Mouse (Mus musculus): ENCODE measurements at regions not wholly inside any gene's neighbourhood (a gene's known extent, or its start where the extent isn't known, plus 50 kb on each side); places are given as distances from the start of the nearest gene placed in this dataset.

DNA sequence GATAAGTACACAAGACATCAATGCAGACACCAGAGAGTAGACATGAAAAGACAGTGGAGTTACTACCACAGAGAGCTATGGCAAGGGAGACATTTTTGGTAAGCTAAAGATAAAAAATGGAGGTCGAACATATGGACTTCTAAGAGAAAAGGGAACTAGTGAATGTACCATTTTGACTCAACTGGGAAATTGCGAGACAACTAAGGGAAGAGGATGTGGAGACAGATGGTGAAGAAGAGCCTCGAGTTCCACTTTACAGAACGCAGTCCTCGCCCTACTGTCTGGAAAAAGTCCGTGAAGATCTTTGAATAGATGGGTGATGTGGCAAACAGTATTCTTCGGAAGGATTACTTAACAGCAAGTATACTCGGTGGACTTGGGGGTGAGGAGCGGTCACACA is 181.2 kb upstream of the Mpped2 start:
- 89% methylated on average over 9 of the region's 9 CpGs for WGBS
- Histone ChIP-seq H3K9me3 (no peaks in the 10 kb centered on the region), H3K4me3 (no peak overlapping the region), H3K36me3 (no peaks in the 10 kb centered on the region), H3K4me2 (replicated peaks) (no peak overlapping the region), H3K9ac (no peak overlapping the region), H3K4me1 (peaks cover 9% of the 10 kb centered on the region), H3K27ac (no peak overlapping the region), H3K27me3 (no peaks in the 10 kb centered on the region)
- ATAC-seq (ENCODE audit: low FRiP score, low read depth) = no peak

DNA sequence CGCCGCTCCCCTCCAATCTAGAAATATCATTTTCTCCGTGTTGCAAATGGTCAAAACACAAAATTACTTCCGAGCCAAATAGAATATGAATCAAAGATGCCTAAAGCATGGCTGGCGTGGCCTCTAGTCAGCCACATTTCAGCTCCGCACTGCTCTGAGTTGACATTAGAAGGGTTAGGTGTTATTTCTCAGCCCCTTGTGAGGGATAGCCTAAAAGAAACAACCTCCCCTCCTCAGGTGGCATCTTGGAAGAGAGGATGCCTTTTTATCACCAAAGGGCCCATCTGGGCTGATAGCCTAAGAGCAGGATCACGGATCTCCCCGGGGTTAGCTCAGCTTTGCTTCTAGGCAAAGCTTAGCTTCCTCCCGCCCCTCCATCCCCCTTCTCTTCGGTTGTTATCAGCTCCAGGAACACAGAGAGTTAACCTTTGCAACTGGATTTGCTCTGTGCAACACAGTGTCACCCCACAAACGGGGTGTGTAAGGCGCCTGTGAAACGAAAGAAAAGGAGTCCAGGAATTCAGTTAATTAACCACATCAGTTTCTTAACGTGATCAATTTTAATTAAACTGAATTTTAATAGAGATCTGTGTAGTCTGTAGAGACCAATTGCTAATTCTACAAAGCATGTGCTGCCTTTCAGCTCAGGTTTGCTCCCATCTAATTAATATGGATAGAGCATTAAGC is 180.6 kb upstream of the Mpped2 start:
- no peak for ATAC-seq (ENCODE audit: low FRiP score, low read depth)
- Histone ChIP-seq H3K9ac (no peak overlapping the region), H3K4me2 (replicated peaks) (peak overlapping the region; percentile 35), H3K27me3 (no peaks in the 10 kb centered on the region), H3K4me1 (peaks cover 9% of the 10 kb centered on the region), H3K4me3 (no peak overlapping the region), H3K27ac (no peak overlapping the region), H3K9me3 (no peaks in the 10 kb centered on the region), H3K36me3 (no peaks in the 10 kb centered on the region)
- WGBS = 40% methylated on average over 14 of the region's 14 CpGs

DNA sequence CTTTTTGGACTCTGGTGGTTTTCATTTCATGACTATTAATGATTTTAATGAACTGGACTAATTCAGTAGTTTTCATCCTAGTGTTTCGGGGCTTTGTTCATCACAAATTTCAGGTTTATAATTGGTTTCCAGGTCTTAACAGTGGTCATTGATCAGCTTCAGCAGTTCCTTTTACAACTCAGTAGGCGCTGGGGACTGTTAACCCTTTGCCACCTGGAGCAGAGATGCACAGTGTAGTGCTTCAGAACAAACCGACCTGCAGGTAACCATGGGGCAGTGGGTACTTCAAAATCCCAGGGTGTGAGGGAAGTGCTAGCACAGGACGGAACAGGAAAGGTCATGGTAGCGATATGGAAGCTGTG is 180.1 kb upstream of the Mpped2 start:
- H3K4me3 ChIP-seq = no peak overlapping the region
- peaks cover 9% of the 10 kb centered on the region for H3K4me1 ChIP-seq
- ATAC-seq (ENCODE audit: low FRiP score, low read depth) = no peak
- no peaks in the 10 kb centered on the region for H3K9me3 ChIP-seq
- H3K36me3 ChIP-seq = no peaks in the 10 kb centered on the region
- WGBS = 32% methylated on average over 5 of the region's 5 CpGs
- H3K4me2 ChIP-seq (replicated peaks) = no peak overlapping the region
- H3K27ac ChIP-seq = no peak overlapping the region
- H3K9ac ChIP-seq = no peak overlapping the region
- no peaks in the 10 kb centered on the region for H3K27me3 ChIP-seq

DNA sequence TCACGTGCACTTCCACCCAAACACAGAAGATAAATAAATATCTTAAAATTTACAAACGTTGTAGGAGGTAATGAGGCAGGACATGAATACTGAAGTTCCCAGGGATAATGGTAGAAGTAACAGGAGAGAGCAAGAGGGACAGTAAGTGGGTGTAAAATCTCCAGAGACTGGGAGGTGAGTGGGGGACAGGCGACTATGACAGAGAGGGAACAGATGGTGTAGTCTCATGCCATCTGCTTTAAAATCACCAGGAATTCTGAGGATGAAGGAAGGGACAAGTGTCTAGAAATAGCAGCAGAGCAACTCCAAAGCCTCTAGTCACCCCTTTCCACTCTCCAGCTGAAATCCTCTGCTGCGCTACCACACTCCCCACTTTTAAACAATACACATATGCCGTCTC is 175.8 kb upstream of the Mpped2 start:
- WGBS = 79% methylated on average over 5 of the region's 5 CpGs
- no peak overlapping the region for H3K9ac ChIP-seq
- no peaks in the 10 kb centered on the region; the same call in 1 of the 2 replicates for H3K9me3 ChIP-seq
- H3K27ac ChIP-seq = no peak overlapping the region
- no peak overlapping the region for H3K4me2 ChIP-seq (replicated peaks)
- no peak for ATAC-seq (ENCODE audit: low FRiP score, low read depth)
- H3K4me3 ChIP-seq = no peak overlapping the region
- no peaks in the 10 kb centered on the region for H3K36me3 ChIP-seq
- peaks cover 8% of the 10 kb centered on the region for H3K4me1 ChIP-seq
- no peaks in the 10 kb centered on the region for H3K27me3 ChIP-seq

DNA sequence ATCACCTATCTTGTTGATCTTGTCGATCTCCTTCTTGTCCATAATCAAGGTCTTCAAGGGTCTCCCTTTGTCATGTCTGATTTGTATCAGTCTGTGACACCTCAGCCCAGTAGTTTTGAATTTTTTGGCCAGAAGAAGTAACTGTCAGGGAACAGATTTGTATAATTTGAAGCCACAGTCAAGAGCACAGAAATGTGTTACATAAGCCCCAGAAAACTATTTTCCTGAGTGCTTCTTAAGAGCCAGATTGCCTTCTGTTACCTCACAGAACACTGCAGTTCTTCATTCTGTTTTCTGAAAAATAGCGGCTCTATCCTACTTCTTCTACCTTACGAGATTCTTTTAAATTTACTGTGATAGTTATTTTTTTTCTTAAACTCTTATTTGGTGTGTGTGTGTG is 170.1 kb upstream of the Mpped2 start:
- Histone ChIP-seq H3K27me3 (no peaks in the 10 kb centered on the region), H3K9ac (no peak overlapping the region), H3K4me2 (replicated peaks) (no peak overlapping the region), H3K36me3 (no peaks in the 10 kb centered on the region), H3K4me1 (peaks cover 9% of the 10 kb centered on the region), H3K27ac (no peak overlapping the region), H3K9me3 (no peaks in the 10 kb centered on the region; the same call in 1 of the 2 replicates), H3K4me3 (no peak overlapping the region)
- no peak for ATAC-seq (ENCODE audit: low FRiP score, low read depth)
- 89% methylated on average over 3 of the region's 3 CpGs for WGBS

DNA sequence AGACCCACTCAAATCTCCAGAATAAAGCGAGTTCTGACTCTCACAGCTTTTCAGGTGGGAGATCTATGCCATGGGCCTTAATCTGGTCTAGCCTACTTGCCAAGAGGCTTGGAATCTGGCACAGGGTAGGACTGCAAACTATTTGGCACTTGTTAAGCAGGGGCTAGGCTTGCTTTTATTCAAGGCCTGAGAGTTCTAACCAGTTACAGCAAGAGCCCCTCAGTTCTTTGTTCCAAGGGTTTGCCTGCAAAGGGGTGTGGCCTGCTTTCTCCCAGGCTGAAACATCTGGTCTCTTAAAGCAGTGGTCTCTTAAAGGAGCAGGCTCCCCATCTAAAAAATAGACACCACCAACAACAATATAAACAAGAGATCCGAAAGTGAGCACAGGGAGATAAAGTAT is 166.1 kb upstream of the Mpped2 start:
- H3K27ac ChIP-seq = peak overlapping the region; percentile 72
- no peak overlapping the region; the same call in 1 of the 2 replicates for H3K9ac ChIP-seq
- H3K4me3 ChIP-seq = no peak overlapping the region
- peaks cover 15% of the 10 kb centered on the region for H3K4me1 ChIP-seq
- 47% methylated on average over 2 of the region's 2 CpGs for WGBS
- H3K9me3 ChIP-seq = no peaks in the 10 kb centered on the region
- no peaks in the 10 kb centered on the region for H3K36me3 ChIP-seq
- H3K27me3 ChIP-seq = no peaks in the 10 kb centered on the region
- no peak overlapping the region for H3K4me2 ChIP-seq (replicated peaks)
- ATAC-seq (ENCODE audit: low FRiP score, low read depth) = peak; percentile 89

DNA sequence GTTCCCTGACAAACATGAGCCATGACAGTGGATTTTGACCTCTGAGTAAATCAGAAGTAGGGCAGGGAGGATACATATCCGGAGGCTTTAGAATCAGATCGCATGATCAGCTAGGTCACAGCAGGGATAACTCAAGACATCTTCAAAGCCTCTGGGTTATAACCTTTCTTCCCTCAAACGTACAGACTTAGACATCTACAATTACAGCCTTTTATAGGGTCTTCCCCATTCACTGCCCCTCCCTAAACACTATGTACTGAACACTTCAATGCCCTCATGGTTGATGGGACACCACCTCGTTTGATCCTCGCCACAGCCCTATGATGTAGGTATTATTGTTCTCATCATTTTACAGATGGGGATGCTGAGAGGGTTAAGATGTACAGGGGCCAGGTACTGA is 163.8 kb upstream of the Mpped2 start:
- Histone ChIP-seq H3K9me3 (no peaks in the 10 kb centered on the region), H3K4me1 (peaks cover 15% of the 10 kb centered on the region), H3K9ac (no peak overlapping the region), H3K27ac (no peak overlapping the region), H3K27me3 (no peaks in the 10 kb centered on the region), H3K4me3 (no peak overlapping the region), H3K4me2 (replicated peaks) (no peak overlapping the region), H3K36me3 (no peaks in the 10 kb centered on the region)
- WGBS = 47% methylated on average over 5 of the region's 5 CpGs
- no peak for ATAC-seq (ENCODE audit: low FRiP score, low read depth)

DNA sequence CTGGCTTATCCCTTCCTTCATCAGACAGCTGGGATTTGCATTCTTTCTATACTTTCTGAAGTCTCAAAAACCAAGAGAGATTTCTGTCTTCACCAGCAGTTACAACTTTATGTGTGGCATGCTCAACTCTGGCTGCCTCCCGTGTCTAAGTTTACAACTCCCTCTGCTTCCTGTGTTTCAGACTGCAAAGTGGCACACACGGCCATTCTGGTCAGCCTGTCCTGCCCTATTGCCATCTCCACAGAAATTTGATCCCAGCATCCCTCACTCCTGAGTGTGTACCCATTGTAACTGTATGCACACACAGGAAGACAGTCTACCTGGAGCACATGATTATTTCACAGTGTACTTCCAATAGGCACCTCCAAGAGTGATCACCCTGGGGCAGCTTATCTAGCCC is 163.3 kb upstream of the Mpped2 start:
- Histone ChIP-seq H3K4me3 (no peak overlapping the region), H3K27ac (no peak overlapping the region; the same call in 1 of the 2 replicates), H3K4me2 (replicated peaks) (no peak overlapping the region), H3K4me1 (peaks cover 15% of the 10 kb centered on the region), H3K9me3 (no peaks in the 10 kb centered on the region), H3K27me3 (no peaks in the 10 kb centered on the region), H3K36me3 (no peaks in the 10 kb centered on the region), H3K9ac (no peak overlapping the region)
- WGBS = 18% methylated on average over 2 of the region's 2 CpGs
- no peak for ATAC-seq (ENCODE audit: low FRiP score, low read depth)

DNA sequence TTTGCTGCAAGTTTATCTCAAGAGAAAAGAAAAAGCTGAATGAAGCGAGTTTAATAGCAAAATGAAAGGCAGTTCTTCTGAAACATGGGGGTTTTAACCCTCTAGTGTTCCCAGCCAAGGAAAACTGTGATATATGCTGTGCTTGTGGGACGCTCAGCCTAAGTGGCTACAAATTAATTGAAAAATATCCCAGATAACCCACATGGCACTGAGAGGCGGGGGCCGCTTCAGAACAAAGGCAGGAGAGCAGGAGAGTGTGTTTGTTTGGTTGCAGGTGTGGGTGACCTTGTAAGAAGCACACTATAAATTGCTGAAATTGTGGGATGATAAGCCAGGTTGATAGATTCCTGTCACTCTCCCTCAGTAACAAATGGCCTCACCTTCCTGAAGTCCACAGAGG is 154.7 kb upstream of the Mpped2 start:
- H3K4me2 ChIP-seq (replicated peaks) = no peak overlapping the region
- 75% methylated on average over 4 of the region's 4 CpGs for WGBS
- no peak for ATAC-seq (ENCODE audit: low FRiP score, low read depth)

DNA sequence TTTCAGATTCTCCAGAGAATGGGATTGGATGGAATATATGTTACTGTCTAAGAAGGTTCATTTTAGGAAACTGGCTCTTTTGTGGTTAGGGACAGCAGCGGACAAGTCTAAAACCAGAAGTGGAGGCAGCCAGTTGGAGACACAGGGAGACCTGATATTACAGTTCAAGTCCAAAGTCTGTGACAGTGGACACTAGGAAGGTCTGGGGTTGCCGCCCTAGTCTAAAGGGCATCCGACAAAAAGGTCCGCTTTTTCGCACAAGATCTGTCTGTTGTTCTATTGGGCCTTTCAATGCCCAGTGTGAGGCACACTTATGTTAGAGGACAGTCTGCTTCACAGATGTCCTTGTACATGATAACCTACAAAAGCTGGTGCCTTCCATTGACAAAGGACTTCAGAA is 152.9 kb upstream of the Mpped2 start:
- Histone ChIP-seq H3K4me2 (replicated peaks) (no peak overlapping the region), H3K9ac (no peak overlapping the region), H3K9me3 (no peaks in the 10 kb centered on the region), H3K36me3 (no peaks in the 10 kb centered on the region), H3K27me3 (no peaks in the 10 kb centered on the region), H3K27ac (no peak overlapping the region), H3K4me3 (no peak overlapping the region), H3K4me1 (peaks cover 7% of the 10 kb centered on the region; the same call in 1 of the 2 replicates)
- ATAC-seq (ENCODE audit: low FRiP score, low read depth) = no peak
- WGBS = 96% methylated on average over 5 of the region's 5 CpGs

More for the DNA sequence above, 154.7 kb upstream of the Mpped2 start:
- Histone ChIP-seq H3K4me1 (peaks cover 7% of the 10 kb centered on the region; the same call in 1 of the 2 replicates), H3K36me3 (no peaks in the 10 kb centered on the region), H3K9me3 (no peaks in the 10 kb centered on the region), H3K27me3 (no peaks in the 10 kb centered on the region), H3K4me3 (no peak overlapping the region), H3K27ac (no peak overlapping the region), H3K9ac (no peak overlapping the region)

DNA sequence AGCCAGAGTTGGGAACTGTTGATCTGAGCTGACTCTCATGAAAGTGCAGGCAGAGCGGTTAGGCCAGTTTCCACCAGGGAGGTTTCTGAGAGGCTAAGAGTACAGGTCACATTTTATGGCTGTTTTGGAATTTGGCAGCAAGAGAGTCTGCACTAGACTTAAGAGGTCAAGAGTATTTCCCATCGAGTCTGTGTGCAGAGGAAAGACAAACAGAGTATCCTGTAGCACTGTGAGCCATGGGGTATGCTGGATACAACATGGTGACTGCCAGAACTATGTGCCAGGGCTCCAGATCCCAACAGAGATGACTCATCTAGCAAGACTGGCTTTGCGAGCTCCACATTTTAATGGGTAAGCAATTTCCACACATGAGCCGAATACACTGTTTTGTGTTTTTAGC is 146.0 kb upstream of the Mpped2 start:
- no peaks in the 10 kb centered on the region for H3K9me3 ChIP-seq
- no peak overlapping the region for H3K4me2 ChIP-seq (replicated peaks)
- peak; percentile 76 for ATAC-seq (ENCODE audit: low FRiP score, low read depth)
- no peak overlapping the region for H3K27ac ChIP-seq
- H3K36me3 ChIP-seq = no peaks in the 10 kb centered on the region
- H3K9ac ChIP-seq = no peak overlapping the region
- H3K4me3 ChIP-seq = no peak overlapping the region
- 57% methylated on average over 4 of the region's 4 CpGs for WGBS
- H3K27me3 ChIP-seq = no peaks in the 10 kb centered on the region
- 0 out of 2 replicates have a peak, but pooled peaks cover 7% of the 10 kb centered on the region for H3K4me1 ChIP-seq

DNA sequence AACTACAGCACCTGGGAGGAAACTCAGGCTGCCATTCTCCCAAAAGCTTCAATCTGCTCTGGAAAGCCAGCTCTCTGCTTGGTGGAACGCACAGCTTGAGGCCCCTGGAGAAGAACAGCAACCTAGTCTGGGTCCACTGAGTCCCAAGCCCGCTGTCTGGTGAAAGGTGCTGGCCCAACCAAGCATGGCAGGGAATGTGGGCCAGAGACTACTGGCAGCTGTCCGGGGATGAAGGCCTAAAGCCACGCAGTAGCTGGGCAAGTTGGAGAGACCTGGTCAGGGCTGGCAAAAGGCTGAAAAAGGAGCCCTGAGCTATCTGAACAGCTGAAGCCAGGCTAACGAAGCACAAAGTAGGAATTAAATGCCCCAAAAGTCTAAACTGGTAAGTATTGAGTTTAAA is 139.4 kb upstream of the Mpped2 start:
- H3K27ac ChIP-seq = no peak overlapping the region
- no peak overlapping the region for H3K4me2 ChIP-seq (replicated peaks)
- 0 out of 2 replicates have a peak, but pooled peaks cover 2% of the 10 kb centered on the region for H3K4me1 ChIP-seq
- no peak for ATAC-seq (ENCODE audit: low FRiP score, low read depth)
- H3K9me3 ChIP-seq = no peaks in the 10 kb centered on the region
- no peak overlapping the region for H3K9ac ChIP-seq
- no peaks in the 10 kb centered on the region for H3K27me3 ChIP-seq
- WGBS = 79% methylated on average over 5 of the region's 5 CpGs
- H3K36me3 ChIP-seq = no peaks in the 10 kb centered on the region
- no peak overlapping the region for H3K4me3 ChIP-seq

DNA sequence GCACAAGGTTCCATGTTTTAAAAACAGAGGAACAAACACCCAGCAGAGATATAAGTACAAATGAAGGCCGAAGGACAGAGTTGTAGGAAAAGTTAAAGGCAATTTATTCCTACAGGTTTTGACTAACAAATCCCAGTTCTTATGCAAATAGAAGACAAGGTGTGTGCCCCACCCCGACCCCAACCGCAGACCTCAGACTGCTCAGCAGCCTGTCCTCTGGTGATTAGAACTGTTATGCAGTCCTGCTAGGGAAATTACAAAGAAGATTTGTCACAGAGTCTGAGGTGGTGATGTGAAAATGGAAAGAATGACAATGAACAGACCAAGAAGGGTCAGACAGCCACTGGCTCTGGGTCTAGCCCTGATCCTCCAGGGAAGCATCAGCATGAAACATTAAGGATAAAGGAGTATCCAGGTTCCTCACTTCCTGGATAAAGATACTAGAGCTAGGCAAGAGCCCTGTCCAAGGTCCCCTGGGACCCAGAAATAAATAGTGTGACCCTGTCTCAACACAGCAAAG is 131.4 kb upstream of the Mpped2 start:
- no peak for ATAC-seq (ENCODE audit: low FRiP score, low read depth)
- no peaks in the 10 kb centered on the region for H3K4me1 ChIP-seq
- no peak overlapping the region for H3K27ac ChIP-seq
- peaks cover 6% of the 10 kb centered on the region; the same call in 1 of the 2 replicates for H3K9me3 ChIP-seq
- H3K27me3 ChIP-seq = no peaks in the 10 kb centered on the region
- no peaks in the 10 kb centered on the region for H3K36me3 ChIP-seq
- H3K4me3 ChIP-seq = no peak overlapping the region
- H3K4me2 ChIP-seq (replicated peaks) = no peak overlapping the region
- 73% methylated on average over 3 of the region's 3 CpGs for WGBS
- H3K9ac ChIP-seq = no peak overlapping the region

Measured in limb, embryonic 13.5 days (tissue).